In the genomic region with DNA sequence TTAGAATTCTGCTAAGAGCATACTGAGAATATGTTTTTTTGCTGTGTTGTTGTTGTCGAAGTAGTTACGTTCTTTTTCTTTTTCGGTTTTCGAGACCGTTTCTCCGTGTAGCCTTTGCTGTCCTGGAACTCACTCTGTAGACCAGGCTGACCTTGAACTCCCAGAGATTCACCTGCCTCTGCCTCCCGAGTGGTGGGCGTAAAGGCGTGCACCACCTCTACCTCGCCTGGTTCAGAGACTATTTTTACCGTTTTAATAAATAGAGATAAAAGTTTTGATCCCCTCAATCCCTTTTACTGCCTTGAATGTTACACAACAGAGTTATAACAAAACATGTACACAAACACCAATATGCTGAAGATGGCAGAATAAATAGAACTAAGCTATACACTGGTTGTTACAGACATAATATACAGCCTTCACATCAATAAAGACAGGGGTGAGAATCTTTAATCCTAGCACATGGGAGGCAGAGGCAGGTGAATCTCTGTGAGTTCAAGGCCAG, we compare ENCODE assay signal across 9 mouse cellular contexts. TPM values are rescaled to one million over a fixed set of nuclear protein-coding genes. Genes with fewer than 3 reads are reported as not detected.
A peak's percentile ranks its signal among the peaks of the same experiment; 100 is the strongest.
DNase-seq lines count a peak whose midpoint lies in the region; ATAC-seq and TF ChIP-seq lines count a peak whose summit lies in the region.
"Had no signal": no experiment of that assay in that cellular context is flagged by ENCODE, and none has a peak within 500 bp of the region (broad histone marks: within the 10 kb centered on the region; RNA-seq: fewer than 3 reads in every experiment).

No protein-coding gene starts in this region.

- no peaks in the 10 kb centered on the region for H3K4me1 ChIP-seq in lung, embryonic 16.5 days (replicated peaks; ENCODE audit: control insufficient read depth, insufficient read depth, low read length)
- peaks cover 29% of the 10 kb centered on the region for H3K4me1 ChIP-seq in forebrain, embryonic 10.5 days
- H3K4me1 ChIP-seq in limb, embryonic 12.5 days (replicated peaks) = peaks cover 14% of the 10 kb centered on the region
- H3K4me1 ChIP-seq in olfactory bulb, adult 2 months (ENCODE audit: control insufficient read depth, insufficient read depth, low read length) = 0 out of 2 replicates have a peak, but pooled peaks cover 3% of the 10 kb centered on the region

- ATAC-seq in lung, embryonic 16.5 days (ENCODE audit: low read depth) = no peak
- no peak for ATAC-seq in limb, embryonic 12.5 days (ENCODE audit: insufficient number of reproducible peaks, insufficient read depth, low FRiP score, low TSS enrichment, low read depth)

- WGBS in lung, embryonic 16.5 days = 49% methylated on average over 11 of the region's 11 CpGs
- 60% methylated on average over 11 of the region's 11 CpGs for WGBS in forebrain, embryonic 10.5 days
- WGBS in limb, embryonic 12.5 days = 53% methylated on average over 11 of the region's 11 CpGs
- WGBS in olfactory bulb, adult 2 months = 49% methylated on average over 11 of the region's 11 CpGs

- no peaks in the 10 kb centered on the region for H3K36me3 ChIP-seq in lung, embryonic 16.5 days (ENCODE audit: control insufficient read depth, insufficient read depth, low read length)
- H3K36me3 ChIP-seq in forebrain, embryonic 10.5 days (replicated peaks) = no peaks in the 10 kb centered on the region
- H3K36me3 ChIP-seq in limb, embryonic 12.5 days = no peaks in the 10 kb centered on the region

- H3K27ac ChIP-seq in lung, embryonic 16.5 days (ENCODE audit: low read length) = no peak overlapping the region
- H3K27ac ChIP-seq in forebrain, embryonic 10.5 days = peak overlapping the region; percentile 80
- H3K27ac ChIP-seq in limb, embryonic 12.5 days = no peak overlapping the region
- no peak overlapping the region for H3K27ac ChIP-seq in olfactory bulb, adult 2 months (ENCODE audit: insufficient read depth, low read depth, low read length)

- H3K9ac ChIP-seq in lung, embryonic 16.5 days (ENCODE audit: low read length) = peak overlapping the region; percentile 49; the same call in 1 of the 2 replicates
- H3K9ac ChIP-seq in limb, embryonic 12.5 days (replicated peaks) = peak overlapping the region; percentile 52

- H3K4me2 ChIP-seq in lung, embryonic 16.5 days (ENCODE audit: low read depth, low read length) = peak overlapping the region; percentile 66
- H3K4me2 ChIP-seq in limb, embryonic 12.5 days = peak overlapping the region; percentile 70

- no peaks in the 10 kb centered on the region; the same call in 1 of the 2 replicates for H3K27me3 ChIP-seq in lung, embryonic 16.5 days (ENCODE audit: control insufficient read depth, insufficient read depth, low read depth, low read length)
- peaks cover 17% of the 10 kb centered on the region for H3K27me3 ChIP-seq in forebrain, embryonic 10.5 days (ENCODE audit: poor library complexity, severe bottlenecking)
- H3K27me3 ChIP-seq in limb, embryonic 12.5 days = peaks cover 5% of the 10 kb centered on the region

- peak overlapping the region; percentile 46 for H3K4me3 ChIP-seq in lung, embryonic 16.5 days (ENCODE audit: low read length)
- H3K4me3 ChIP-seq in forebrain, embryonic 10.5 days = peak overlapping the region; percentile 55
- H3K4me3 ChIP-seq in limb, embryonic 12.5 days (replicated peaks) = peak overlapping the region; percentile 43
- H3K4me3 ChIP-seq in olfactory bulb, adult 2 months (ENCODE audit: insufficient read depth, low read depth, low read length) = peak overlapping the region; percentile 30; the same call in 1 of the 2 replicates

- no peak for TF ChIP-seq CTCF in olfactory bulb, adult 2 months (IDR thresholded peaks at IDR 0.05; ENCODE audit: insufficient read depth, low read depth, low read length)

- H3K9me3 ChIP-seq in lung, embryonic 16.5 days (ENCODE audit: control insufficient read depth, low read length) = no peaks in the 10 kb centered on the region
- no peaks in the 10 kb centered on the region for H3K9me3 ChIP-seq in forebrain, embryonic 10.5 days
- H3K9me3 ChIP-seq in limb, embryonic 12.5 days = no peaks in the 10 kb centered on the region

- no peak for DNase-seq in lung, postnatal 4 days
- DNase-seq in forebrain, embryonic 10.5 days (ENCODE audit: extremely low spot score, low spot score) = no peak
- DNase-seq in embryo, embryonic 10 days (ENCODE audit: low spot score) = no peak
- DNase-seq in cerebellum, postnatal 36 days = no peak
- DNase-seq in urinary bladder, adult 18-20 months (ENCODE audit: low spot score in 2 of 2) = no peak
- DNase-seq: right cerebral cortex, postnatal 14 days had no signal

- TF ChIP-seq POLR2A in olfactory bulb, adult 2 months (IDR thresholded peaks at IDR 0.05; ENCODE audit: insufficient read depth, low read depth, low read length) = no peak

RNA-seq across cellular contexts. Expression of a gene that starts 14.1 kb away (rescaled TPM):
- polyA plus RNA-seq in lung, embryonic 16.5 days (2015; fragmentation: Nextera tagmentation; extraction: Ambion mirVana) = 151 and 162 TPM in 2 replicates
- polyA plus RNA-seq in forebrain, embryonic 10.5 days (2016; fragmentation: Nextera tagmentation; extraction: Ambion mirVana) = 243 and 253 TPM in 2 replicates
- polyA plus RNA-seq in limb, embryonic 12.5 days (2016; fragmentation: Nextera tagmentation; extraction: Ambion mirVana) = 231 and 234 TPM in 2 replicates
- 57.5 and 328 TPM in 2 replicates for polyA plus RNA-seq in olfactory bulb, adult 2 months (2012; ENCODE audit: insufficient read depth, insufficient read length, low replicate concordance, missing spikeins)
